Mouse (Mus musculus) brain, embryonic 14.5 days (tissue): Measurements from ENCODE around the gene Ciao2b.

Experiments
- CTCF ChIP-seq: fragments of 200-500 bp; IDR thresholded peaks from 2 replicates; pipeline ENCODE4 v1.5.1; 2012; ENCODE audit warnings: inconsistent platforms, mild to moderate bottlenecking, moderate library complexity, borderline replicate concordance; ENCODE audit not compliant: insufficient read depth, insufficient read length; ENCODE audit errors: extremely low read depth
- POLR2A ChIP-seq: fragments of 200-500 bp; IDR thresholded peaks from 2 replicates; pipeline ENCODE4 v1.6.1; 2012; ENCODE audit warnings: mild to moderate bottlenecking, inconsistent platforms, borderline replicate concordance; ENCODE audit not compliant: poor library complexity, insufficient read depth, insufficient read length, severe bottlenecking; ENCODE audit errors: extremely low read depth

DNA sequence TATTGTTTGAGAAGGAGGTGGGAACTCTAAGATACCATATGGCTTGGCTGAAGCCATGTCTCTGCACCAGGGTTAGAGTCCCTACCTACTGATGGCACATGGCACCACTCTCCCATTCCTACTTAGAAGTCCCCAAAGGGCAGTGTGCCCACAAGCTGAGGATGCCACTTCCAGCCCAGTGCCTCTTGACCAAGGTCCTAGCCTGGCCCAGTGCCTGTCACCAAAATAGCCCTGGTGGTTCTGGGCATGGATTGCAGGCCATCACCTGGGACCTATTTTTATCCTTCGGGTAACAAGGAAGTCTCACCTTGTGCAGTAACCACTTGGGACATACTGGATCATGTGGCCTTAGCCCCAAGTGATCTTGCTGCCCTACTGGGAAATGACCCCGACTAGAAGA, 33.8 kb downstream of the Ciao2b start:
- TF ChIP-seq POLR2A = no peak
- TF ChIP-seq CTCF = no peak
